Mouse (Mus musculus): ENCODE results near the gene Tpm3. TPM values are rescaled to one million over a fixed set of nuclear protein-coding genes. Genes with fewer than 3 reads are reported as not detected.

Tpm3 gene
- polyA plus RNA-seq (2012; ENCODE audit: insufficient read depth, insufficient read length, missing spikeins), result 96.4 and 103 TPM in 2 replicates

DNA sequence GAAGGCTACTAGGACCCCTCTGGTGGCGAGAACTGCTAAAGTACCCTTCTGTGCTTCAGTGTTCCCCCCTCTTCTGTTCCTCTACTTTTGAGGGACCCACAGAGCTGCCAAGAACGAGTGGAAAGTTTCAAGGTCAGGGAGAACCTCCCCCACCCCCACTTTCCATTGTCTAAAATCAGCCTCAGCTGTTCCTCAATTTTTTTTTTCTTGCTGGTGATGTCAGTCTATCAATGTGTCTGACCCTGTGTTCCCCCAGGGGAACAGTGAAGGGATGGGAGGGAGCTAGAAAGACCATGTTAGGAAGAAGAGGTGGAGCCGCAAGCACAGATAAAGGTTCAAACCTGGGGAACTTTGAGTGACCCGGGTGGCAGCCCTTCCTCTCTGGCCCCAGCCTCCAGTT lies at the start of gene Tpm3:
Tpm3 (plus strand) TSS at position 356 of the 400 bp plus-strand sequence.
- H3K27ac ChIP-seq (replicated peaks; ENCODE audit: low read depth, low read length), result no peak within 1 kb of the TSS
- no peaks in the 10 kb centered on the region for H3K4me1 ChIP-seq (ENCODE audit: control insufficient read depth, insufficient read depth, insufficient read length, low read length)
- H3K4me3 ChIP-seq (ENCODE audit: insufficient read depth, low read depth, low read length), result no peak within 1 kb of the TSS

DNA sequence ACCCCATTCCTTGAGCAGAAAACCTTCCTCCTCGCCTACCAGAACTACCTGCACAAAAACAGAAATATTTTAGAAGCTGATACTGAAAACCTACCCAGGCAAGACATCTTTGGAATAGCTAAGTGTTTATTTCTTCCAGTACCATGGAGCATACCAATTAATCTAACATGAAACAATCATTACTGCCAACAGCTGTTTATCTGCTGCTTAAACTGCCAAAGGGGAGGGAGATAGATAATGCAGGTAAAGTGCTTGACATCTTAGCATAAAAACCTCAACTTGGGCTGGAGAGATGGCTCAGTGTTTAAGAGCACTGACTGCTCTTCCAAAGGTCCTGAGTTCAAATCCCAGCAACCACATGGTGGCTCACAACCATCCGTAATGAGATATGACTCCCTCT lies 37.8 kb upstream of the Tpm3 start:
- Histone ChIP-seq H3K4me1 (ENCODE audit: control insufficient read depth, insufficient read depth, insufficient read length, low read length) (no peaks in the 10 kb centered on the region), H3K4me3 (ENCODE audit: insufficient read depth, low read depth, low read length) (no peak overlapping the region), H3K27ac (replicated peaks; ENCODE audit: low read depth, low read length) (no peak overlapping the region)

DNA sequence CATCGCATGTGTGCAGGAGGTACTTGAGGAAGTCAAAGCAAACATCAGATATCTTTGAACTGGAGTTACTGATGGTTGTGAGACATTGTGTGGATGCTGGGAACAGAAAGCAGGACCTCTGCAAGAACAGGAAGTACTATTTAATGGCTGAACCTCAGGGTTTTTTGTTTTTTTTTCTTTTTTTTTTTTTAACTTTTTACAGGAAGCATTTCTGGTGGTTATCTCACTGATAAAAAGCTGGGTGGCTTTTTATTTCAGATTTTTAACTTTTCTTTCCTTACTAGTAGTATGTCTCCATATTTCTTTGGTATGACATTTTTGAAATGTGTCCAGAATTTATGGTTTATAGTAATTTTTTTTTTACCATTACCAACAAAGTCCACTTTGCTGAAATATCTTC lies 36.2 kb upstream of the Tpm3 start:
- H3K4me3 ChIP-seq (ENCODE audit: insufficient read depth, low read depth, low read length), result no peak overlapping the region
- H3K4me1 ChIP-seq (ENCODE audit: control insufficient read depth, insufficient read depth, insufficient read length, low read length), result no peaks in the 10 kb centered on the region
- no peak overlapping the region for H3K27ac ChIP-seq (replicated peaks; ENCODE audit: low read depth, low read length)

DNA sequence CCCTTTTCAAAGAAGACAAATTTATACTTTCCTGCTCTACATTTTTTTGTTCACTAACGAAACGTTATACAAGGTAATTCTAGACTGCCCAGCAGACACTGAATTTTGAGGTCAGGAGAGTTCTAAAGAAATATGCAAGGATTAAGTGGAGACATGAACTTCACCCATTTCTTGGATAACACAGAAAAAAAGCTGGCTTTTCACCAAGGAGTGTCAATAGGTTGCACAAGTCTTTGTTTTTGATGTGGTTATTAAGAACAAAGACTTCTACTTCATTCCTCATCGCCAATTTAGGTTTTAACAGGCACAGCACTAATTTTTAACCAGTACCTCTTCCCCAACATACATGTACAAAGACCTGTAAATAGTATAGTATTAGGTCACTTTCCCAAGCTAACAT lies 22.8 kb upstream of the Tpm3 start:
- no peak overlapping the region for H3K27ac ChIP-seq (replicated peaks; ENCODE audit: low read depth, low read length)

DNA sequence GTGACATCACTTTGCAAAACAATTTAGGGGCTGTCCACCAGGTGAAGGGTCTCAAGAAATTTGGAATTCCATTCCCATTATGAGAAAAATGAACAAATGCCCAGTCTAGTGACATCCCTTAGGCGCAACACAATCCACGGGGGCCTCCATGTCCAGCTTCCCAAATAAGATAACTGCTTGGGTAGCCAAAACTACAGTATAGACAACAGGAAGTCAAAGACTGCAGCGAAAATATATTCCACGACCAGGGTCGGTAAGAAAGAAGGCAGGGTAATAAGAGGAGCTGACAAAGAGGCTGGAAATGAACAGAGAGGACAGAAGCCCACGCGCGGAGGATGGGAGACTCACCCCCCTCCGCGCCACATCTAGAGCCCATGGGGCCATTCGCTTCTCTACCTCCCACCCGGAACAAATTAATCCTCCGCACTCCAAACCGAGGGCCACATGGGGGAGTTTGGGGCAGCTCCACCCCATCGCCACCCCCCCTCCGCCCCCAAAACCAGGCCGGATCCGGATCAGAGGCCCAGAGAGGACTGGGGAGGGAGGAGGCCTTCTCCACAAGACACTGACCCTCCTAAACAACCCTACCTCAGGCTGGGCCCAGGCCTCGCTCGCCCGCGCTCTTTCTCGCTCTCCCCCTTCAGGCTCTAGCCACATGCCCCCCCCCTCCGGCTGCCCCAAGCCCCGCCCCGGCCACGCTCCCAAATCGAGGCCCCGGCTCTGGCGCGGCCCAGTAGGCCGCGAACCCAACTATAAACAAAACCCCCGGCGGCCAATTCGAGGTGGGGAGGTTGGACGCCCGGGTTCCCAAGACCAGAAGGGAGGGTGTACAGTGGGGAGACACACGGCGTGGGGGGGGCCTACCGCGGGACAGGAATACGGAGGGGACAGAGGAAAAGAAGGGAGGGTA lies 20.8 kb upstream of the Tpm3 start, which contains the start of gene 4933434E20Rik:
4933434E20Rik (plus strand) TSS at position 196 of the 910 bp plus-strand sequence.
- Histone ChIP-seq H3K4me3 (ENCODE audit: insufficient read depth, low read depth, low read length) (peak within 1 kb of the TSS; percentile 91), H3K4me1 (ENCODE audit: control insufficient read depth, insufficient read depth, insufficient read length, low read length) (peaks cover 3% of the 10 kb centered on the region), H3K27ac (replicated peaks; ENCODE audit: low read depth, low read length) (peak within 1 kb of the TSS; percentile 84)

More for the DNA sequence above, 22.8 kb upstream of the Tpm3 start:
- H3K4me3 ChIP-seq (ENCODE audit: insufficient read depth, low read depth, low read length), result no peak overlapping the region
- peaks cover 3% of the 10 kb centered on the region for H3K4me1 ChIP-seq (ENCODE audit: control insufficient read depth, insufficient read depth, insufficient read length, low read length)

DNA sequence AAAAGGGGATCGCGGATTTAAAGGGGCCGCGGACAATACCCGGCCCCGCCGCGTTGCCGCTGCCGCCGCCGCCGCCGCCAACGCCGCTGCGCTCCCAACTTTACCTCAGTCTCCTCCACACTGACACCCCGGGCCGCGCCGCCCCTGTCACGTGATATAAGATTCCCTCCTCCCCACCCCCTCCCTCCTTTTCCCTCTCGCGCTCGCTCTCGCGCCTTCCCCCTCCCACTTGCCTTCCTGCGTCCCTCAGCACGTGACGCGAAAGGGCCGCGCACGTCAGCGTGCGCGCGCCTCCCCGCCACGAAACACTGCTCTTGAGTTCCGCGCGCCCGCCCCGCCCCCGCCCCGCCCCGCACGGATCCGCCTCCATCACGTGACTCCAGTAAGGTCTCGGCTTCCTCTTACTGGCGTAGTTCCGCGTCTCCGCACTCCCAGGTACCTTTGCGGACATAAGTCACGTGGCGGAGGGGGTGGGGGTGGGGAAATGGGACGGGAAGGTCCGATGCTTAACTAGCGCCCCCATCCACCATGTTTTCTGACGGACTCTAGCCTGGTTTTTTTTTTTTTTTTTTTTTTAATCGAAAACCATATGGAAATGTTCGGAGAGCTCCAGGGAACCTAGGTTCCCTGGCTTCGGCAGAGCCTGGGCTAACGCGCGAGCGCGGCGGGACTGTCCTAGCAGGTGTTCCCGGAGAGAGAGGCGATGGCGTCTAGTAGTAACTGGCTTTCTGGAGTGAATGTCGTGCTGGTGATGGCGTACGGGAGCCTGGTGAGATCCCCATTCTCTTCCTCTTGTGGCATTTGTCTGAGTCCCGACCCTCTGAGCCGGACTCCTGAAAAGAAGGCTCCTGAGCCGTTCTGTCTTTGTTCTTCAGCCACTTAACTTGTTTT lies 19.9 kb upstream of the Tpm3 start, which contains the start of gene Ubap2l:
Ubap2l (minus strand) TSS at position 278 of the 891 bp plus-strand sequence.
- Histone ChIP-seq H3K4me3 (ENCODE audit: insufficient read depth, low read depth, low read length) (peak within 1 kb of the TSS; percentile 98), H3K27ac (replicated peaks; ENCODE audit: low read depth, low read length) (peak within 1 kb of the TSS; percentile 90), H3K4me1 (ENCODE audit: control insufficient read depth, insufficient read depth, insufficient read length, low read length) (peaks cover 3% of the 10 kb centered on the region)

DNA sequence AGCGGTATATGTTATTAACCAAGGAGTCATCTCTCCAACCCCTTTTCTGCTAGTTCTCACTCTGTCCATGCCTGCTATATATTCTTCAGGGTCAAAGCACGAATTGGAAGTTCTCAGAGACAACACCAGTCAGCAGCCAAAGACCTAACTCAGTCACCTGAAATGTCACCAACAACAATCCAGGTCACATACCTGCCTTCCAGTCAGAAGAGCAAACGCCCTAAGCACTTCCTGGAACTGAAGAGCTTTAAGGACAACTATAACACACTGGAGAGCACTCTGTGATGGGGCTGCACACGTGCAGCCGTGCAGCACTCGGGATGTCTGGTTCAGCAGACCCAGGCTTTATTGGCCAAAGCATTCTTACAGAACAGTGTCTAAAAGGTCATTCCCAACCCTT lies 10.9 kb upstream of the Tpm3 start:
- Histone ChIP-seq H3K4me1 (ENCODE audit: control insufficient read depth, insufficient read depth, insufficient read length, low read length) (no peaks in the 10 kb centered on the region), H3K4me3 (ENCODE audit: insufficient read depth, low read depth, low read length) (no peak overlapping the region), H3K27ac (replicated peaks; ENCODE audit: low read depth, low read length) (no peak overlapping the region)

DNA sequence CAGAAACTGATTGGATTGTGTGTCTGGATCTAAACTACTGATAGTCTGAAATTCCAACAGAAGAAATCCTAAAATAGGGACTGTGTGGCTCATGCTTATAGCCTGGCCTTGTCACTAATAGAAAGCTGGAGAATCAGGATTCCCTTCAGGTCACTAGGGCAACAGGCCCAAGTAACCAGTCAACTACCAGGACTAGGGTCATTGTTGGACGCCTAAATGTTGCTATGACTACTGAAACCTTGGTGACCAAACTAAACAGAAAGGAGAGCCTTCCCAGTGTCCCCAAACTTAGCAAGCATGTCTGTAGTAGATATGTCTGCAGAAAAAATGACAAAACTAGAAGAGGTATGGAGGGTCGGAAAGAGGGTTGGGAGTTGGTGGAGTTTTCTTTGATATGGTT lies 9.9 kb upstream of the Tpm3 start:
- no peak overlapping the region for H3K27ac ChIP-seq (replicated peaks; ENCODE audit: low read depth, low read length)
- H3K4me3 ChIP-seq (ENCODE audit: insufficient read depth, low read depth, low read length), result no peak overlapping the region
- H3K4me1 ChIP-seq (ENCODE audit: control insufficient read depth, insufficient read depth, insufficient read length, low read length), result no peaks in the 10 kb centered on the region

DNA sequence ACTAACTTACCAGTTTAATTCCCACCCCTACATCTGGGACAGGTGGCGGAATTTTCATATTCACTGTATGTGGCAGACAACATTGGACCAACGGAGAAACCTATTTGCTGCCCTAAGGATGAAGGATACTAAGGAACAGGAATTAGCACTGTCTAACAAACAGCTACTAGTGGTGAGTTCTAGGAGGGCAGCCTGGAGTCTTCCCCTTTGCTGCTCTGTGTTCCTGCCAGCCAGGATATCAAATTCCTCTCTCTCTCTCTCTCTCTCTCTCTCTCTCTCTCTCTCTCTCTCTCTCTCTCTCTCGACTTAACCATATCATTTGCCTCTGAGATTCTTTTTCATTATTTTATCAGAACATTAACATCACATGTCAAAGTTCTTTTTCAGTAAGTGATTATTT lies 8.1 kb upstream of the Tpm3 start:
- H3K27ac ChIP-seq (replicated peaks; ENCODE audit: low read depth, low read length), result no peak overlapping the region
- H3K4me1 ChIP-seq (ENCODE audit: control insufficient read depth, insufficient read depth, insufficient read length, low read length), result no peaks in the 10 kb centered on the region
- no peak overlapping the region for H3K4me3 ChIP-seq (ENCODE audit: insufficient read depth, low read depth, low read length)

DNA sequence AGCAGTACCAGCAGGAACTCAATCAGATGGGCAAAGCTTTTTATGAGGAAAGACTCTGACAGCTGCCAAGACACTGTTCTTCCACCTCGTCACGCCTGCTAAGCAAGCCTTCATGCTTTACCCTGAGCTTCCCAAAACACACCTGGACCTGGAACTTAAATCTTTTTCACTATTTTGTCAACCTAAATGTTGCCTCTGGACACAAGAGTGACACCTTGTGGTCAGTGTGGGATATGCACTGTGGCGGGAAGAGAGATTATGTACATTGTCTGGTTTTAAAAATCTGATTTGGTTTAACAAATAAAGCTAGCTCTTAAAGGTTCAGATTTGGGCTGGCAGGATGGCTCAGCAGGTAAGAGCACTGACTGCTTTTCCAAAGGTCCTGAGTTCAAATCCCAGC lies 6.9 kb upstream of the Tpm3 start:
- Histone ChIP-seq H3K4me3 (ENCODE audit: insufficient read depth, low read depth, low read length) (no peak overlapping the region), H3K4me1 (ENCODE audit: control insufficient read depth, insufficient read depth, insufficient read length, low read length) (no peaks in the 10 kb centered on the region), H3K27ac (replicated peaks; ENCODE audit: low read depth, low read length) (no peak overlapping the region)

DNA sequence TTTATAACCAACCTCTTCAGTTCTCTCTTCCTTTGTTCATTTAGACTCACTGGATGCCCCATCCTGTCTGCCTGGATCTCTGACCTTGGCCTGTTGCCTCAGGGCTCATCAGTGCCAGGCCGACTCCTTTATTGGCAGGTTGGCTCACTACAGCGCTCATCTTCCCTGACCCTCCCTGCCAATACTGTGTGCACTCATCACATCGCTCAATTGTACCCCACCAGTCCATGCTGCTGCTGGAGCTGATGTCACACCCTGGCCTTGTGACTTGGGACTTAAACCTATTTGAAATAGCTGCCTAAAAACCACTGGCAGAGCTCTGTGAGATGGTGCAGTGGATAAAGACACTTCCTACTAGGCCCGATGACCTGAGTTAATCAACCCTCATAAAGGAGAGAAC lies 4.6 kb upstream of the Tpm3 start:
- no peak overlapping the region for H3K27ac ChIP-seq (replicated peaks; ENCODE audit: low read depth, low read length)
- no peaks in the 10 kb centered on the region for H3K4me1 ChIP-seq (ENCODE audit: control insufficient read depth, insufficient read depth, insufficient read length, low read length)
- no peak overlapping the region for H3K4me3 ChIP-seq (ENCODE audit: insufficient read depth, low read depth, low read length)

DNA sequence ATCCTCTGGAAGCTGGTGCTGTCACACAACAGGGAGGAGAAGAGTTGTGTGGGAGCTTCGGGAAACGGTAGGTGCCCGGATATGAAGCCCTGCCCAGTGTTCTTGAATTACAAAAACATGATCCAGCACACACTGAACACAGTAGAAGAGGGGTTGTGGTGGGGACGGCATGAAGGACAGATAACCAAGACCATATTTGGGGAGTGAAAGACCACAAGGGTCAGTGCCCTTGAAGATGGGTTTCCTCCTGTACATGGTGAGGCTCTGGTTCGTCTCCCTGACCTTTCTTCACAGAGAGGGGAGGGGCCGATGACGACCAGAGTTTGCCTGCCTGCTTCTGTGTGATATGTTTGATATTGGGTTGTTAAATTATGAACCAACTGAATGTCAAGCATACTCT lies 2.8 kb upstream of the Tpm3 start:
- no peak overlapping the region for H3K27ac ChIP-seq (replicated peaks; ENCODE audit: low read depth, low read length)
- no peak overlapping the region for H3K4me3 ChIP-seq (ENCODE audit: insufficient read depth, low read depth, low read length)
- H3K4me1 ChIP-seq (ENCODE audit: control insufficient read depth, insufficient read depth, insufficient read length, low read length), result no peaks in the 10 kb centered on the region

DNA sequence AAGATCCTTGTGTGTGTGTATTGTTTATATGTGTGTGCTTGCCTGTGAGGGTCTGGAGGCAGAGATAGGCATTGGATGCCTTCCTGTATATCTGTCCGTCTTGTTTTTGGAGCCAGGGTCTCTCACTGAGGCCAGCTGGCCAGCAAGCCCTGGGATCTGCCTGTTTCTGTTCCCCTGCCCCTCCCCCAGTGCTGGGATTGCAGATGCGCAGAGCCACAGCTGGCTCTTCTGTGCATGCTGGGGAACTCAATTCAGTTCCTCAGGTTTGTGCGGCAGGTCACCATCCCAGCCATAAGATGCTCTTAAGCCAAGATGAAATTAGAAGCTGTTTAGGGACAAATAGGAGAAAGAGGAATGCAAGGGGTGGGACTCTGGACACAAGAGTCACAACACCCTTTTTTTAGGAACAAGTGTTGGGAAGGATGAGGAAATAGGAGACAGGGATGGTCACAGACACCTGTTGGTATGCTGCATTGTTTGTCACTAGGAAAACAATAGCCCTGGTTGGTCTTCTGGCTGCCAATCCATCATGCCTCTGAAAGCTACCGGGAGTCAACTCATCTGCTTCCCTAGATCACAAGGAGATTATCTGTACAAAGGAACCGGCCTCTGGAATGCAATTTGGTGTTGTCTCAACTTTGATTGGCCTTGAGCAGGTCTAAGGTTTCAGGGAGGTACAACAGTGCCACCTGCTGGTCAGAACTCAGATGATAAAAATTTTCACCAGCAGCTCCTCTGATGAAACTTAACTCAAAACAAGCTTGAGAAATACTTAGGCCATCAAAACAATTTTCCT lies 4.7 kb downstream of the Tpm3 start:
- H3K4me1 ChIP-seq (ENCODE audit: control insufficient read depth, insufficient read depth, insufficient read length, low read length), result peaks cover 2% of the 10 kb centered on the region; the same call in 1 of the 2 replicates
- no peak overlapping the region for H3K27ac ChIP-seq (replicated peaks; ENCODE audit: low read depth, low read length)
- no peak overlapping the region for H3K4me3 ChIP-seq (ENCODE audit: insufficient read depth, low read depth, low read length)

DNA sequence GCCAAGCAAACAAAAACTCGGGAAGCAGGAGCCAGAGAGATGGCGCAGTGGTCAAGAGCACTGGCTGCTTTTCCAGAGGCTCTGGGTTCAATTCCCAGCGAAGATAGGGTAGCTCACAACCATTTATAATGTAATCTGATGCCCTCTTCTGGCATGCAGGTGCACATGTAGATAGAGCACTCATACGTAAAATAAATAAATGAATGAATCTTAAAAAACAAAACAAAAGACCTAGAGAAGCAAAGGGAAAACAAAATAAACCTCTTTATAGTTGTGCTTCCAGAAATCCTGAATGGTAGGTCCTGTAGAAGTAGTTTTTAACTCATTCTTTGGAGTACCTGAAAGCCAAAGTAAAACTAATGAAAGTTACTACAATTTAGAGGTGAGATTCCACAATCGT lies 5.8 kb downstream of the Tpm3 start:
- Histone ChIP-seq H3K4me1 (ENCODE audit: control insufficient read depth, insufficient read depth, insufficient read length, low read length) (peaks cover 7% of the 10 kb centered on the region; the same call in 1 of the 2 replicates), H3K27ac (replicated peaks; ENCODE audit: low read depth, low read length) (no peak overlapping the region), H3K4me3 (ENCODE audit: insufficient read depth, low read depth, low read length) (no peak overlapping the region)

Measured in brown adipose tissue, adult 24 weeks (tissue).